ENCODE assay signal across 1 mouse cellular context in genomic region chr7:27486102-27486769, GRCm38 (mm10).
A peak's percentile ranks its signal among the peaks of the same experiment; 100 is the strongest.
TF ChIP-seq lines count a peak whose summit lies in the region.

No protein-coding gene starts in this region.

TF ChIP-seq in MEL, 35 proteins besides CTCF, POLR2A, EP300 and RAD21 (continued from another document):
- TF ChIP-seq ETS1 (IDR thresholded peaks at IDR 0.05; ENCODE audit: low read depth, low read length) (peak; percentile 24; the same call in 1 of the 2 replicates), MYB (IDR thresholded peaks at IDR 0.05; ENCODE audit: low read depth, low read length) (no peak), HCFC1 (IDR thresholded peaks at IDR 0.05; ENCODE audit: low read depth, low read length) (peak; percentile 36; the same call in 1 of the 2 replicates), SIN3A (IDR thresholded peaks at IDR 0.05; ENCODE audit: low read length) (peak; percentile 85), MXI1 (IDR thresholded peaks at IDR 0.05; ENCODE audit: low read depth, low read length) (peak; percentile 58), NRF1 (IDR thresholded peaks at IDR 0.05; ENCODE audit: insufficient read depth, low read depth, low read length, poor library complexity, severe bottlenecking) (no peak), POLR2AphosphoS5 (IDR thresholded peaks at IDR 0.05; ENCODE audit: borderline replicate concordance, low read depth, low read length) (no peak), CHD1 (IDR thresholded peaks at IDR 0.05; ENCODE audit: low read depth, low read length) (peak; percentile 90; the same call in 1 of the 2 replicates), MAZ (IDR thresholded peaks at IDR 0.05; ENCODE audit: low read depth, low read length) (no peak), ZMIZ1 (IDR thresholded peaks at IDR 0.05; ENCODE audit: low read depth, low read length) (no peak), MYC (IDR thresholded peaks at IDR 0.05; ENCODE audit: low read depth, low read length) (no peak), ZNF384 (IDR thresholded peaks at IDR 0.05; ENCODE audit: low read depth, low read length) (peak; percentile 96), GABPA (IDR thresholded peaks at IDR 0.05; ENCODE audit: low read depth, low read length) (no peak), UBTF (IDR thresholded peaks at IDR 0.05; ENCODE audit: borderline replicate concordance, insufficient read depth, low read depth, low read length) (no peak)
